Mouse (Mus musculus) testis, postnatal 14 days (tissue): ENCODE measurements around the gene Casc1.

Source experiments
- DNase-seq: peaks from one replicate; pipeline ENCODE4 v3.0.0; 2021; ENCODE audit warnings: low spot score

Gene Casc1

GRCm38 (mm10) chr6:145202432-145203125, 8.2 kb downstream of the Casc1 start:
- no peak for DNase-seq

GRCm38 (mm10) chr6:145197949-145198686, 12.7 kb downstream of the Casc1 start:
- no peak for DNase-seq

- no peak for DNase-seq
These were observed 17.4 kb downstream of the Casc1 start for GRCm38 (mm10) chr6:145193446-145193845.

GRCm38 (mm10) chr6:145193038-145193437, 17.8 kb downstream of the Casc1 start:
- DNase-seq, result no peak

GRCm38 (mm10) chr6:145187093-145188088, 23.4 kb downstream of the Casc1 start:
- DNase-seq, result no peak

GRCm38 (mm10) chr6:145186096-145186495, 24.7 kb downstream of the Casc1 start:
- no peak for DNase-seq

- DNase-seq, result peak; percentile 73
These were observed 28.8 kb downstream of the Casc1 start for GRCm38 (mm10) chr6:145182044-145182443.

GRCm38 (mm10) chr6:145179665-145180064, 31.1 kb downstream of the Casc1 start:
- DNase-seq, result no peak

- no peak for DNase-seq
These were observed 34.3 kb downstream of the Casc1 start for GRCm38 (mm10) chr6:145176474-145176873.

GRCm38 (mm10) chr6:145175571-145175981, 35.2 kb downstream of the Casc1 start:
- DNase-seq, result no peak

- peak; percentile 67 for DNase-seq
These were observed 37.0 kb downstream of the Casc1 start for GRCm38 (mm10) chr6:145173781-145174191.

GRCm38 (mm10) chr6:145171892-145172606, 38.8 kb downstream of the Casc1 start:
- no peak for DNase-seq

GRCm38 (mm10) chr6:145160581-145160980, 50.2 kb downstream of the Casc1 start:
- no peak for DNase-seq

- no peak for DNase-seq
These were observed 52.2 kb downstream of the Casc1 start for GRCm38 (mm10) chr6:145158619-145159018.

- no peak for DNase-seq
These were observed 61.8 kb downstream of the Casc1 start for GRCm38 (mm10) chr6:145149054-145149453.

GRCm38 (mm10) chr6:145147716-145148115, 63.1 kb downstream of the Casc1 start:
- DNase-seq, result no peak

- DNase-seq, result no peak
These were observed 65.6 kb downstream of the Casc1 start for GRCm38 (mm10) chr6:145145173-145145572.

- DNase-seq, result no peak
These were observed 69.0 kb downstream of the Casc1 start for GRCm38 (mm10) chr6:145141827-145142226.

- no peak for DNase-seq
These were observed 70.1 kb downstream of the Casc1 start for GRCm38 (mm10) chr6:145140706-145141105.

GRCm38 (mm10) chr6:145139776-145140475, 70.9 kb downstream of the Casc1 start:
- no peak for DNase-seq

GRCm38 (mm10) chr6:145139236-145139635, 71.6 kb downstream of the Casc1 start:
- no peak for DNase-seq
